In the genomic region with DNA sequence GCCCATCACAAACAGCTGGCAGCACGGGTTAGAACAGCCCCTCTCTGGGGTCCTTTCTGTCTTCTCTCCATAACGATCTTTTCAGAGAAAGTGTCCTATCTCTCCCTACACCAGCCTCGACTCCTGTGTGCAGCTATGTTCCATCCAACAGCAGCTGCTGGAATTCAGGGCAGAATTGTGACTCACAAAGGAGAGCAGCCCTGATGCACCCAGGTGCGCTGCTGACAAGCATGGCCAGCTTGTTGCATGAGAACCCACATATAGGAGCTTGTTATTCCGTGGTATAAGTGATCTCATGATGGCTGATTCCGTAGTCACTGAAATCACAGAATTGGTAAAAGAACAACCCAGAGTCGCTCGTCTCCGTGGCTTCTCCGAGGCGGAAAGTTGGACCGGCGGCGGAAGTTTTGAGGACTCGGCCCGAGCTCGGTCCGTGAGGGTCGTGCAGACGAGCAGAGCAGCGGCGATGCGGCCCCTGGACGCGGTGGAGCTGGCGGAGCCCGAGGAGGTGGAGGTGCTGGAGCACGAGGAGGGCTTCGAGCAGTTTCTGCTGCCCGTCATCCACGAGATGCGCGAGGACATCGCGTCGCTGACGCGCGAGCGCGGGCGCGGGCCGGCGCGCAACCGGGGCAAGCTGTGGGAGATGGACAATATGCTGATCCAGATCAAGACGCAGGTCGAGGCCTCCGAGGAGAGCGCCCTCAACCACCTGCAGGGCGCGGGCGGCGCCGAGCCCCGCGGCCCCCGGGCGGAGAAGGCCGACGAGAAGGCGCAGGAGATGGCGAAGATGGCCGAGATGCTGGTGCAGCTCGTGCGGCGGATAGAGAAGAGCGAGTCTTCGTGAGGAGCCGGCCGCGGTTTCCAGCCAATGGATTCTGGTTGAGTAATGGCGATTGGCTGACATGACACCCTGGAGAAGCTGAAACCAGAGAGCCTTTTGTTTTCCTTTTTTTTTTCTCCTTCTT, we compare ENCODE assay signal across 10 mouse cellular contexts. TPM values are rescaled to one million over a fixed set of nuclear protein-coding genes. Genes with fewer than 3 reads are reported as not detected.
A peak's percentile ranks its signal among the peaks of the same experiment; 100 is the strongest.
DNase-seq lines count a peak whose midpoint lies in the region; ATAC-seq and TF ChIP-seq lines count a peak whose summit lies in the region.
"Not testable (repeated sequence)": the region's sequence is repeated elsewhere in the genome, so short reads cannot be mapped to it uniquely, and the experiment has no call there.
"Had no signal": no experiment of that assay in that cellular context is flagged by ENCODE, and none has a peak within 500 bp of the region (broad histone marks: within the 10 kb centered on the region; RNA-seq: fewer than 3 reads in every experiment).

No protein-coding gene starts in this region.

- H3K27me3 ChIP-seq in embryonic facial prominence, embryonic 10.5 days (replicated peaks; ENCODE audit: low read depth, poor library complexity, severe bottlenecking), result peaks cover 83% of the 10 kb centered on the region
- peaks cover 68% of the 10 kb centered on the region for H3K27me3 ChIP-seq in hindbrain, embryonic 13.5 days
- peaks cover 24% of the 10 kb centered on the region for H3K27me3 ChIP-seq in lung, embryonic 14.5 days (ENCODE audit: insufficient read depth, low read length)
- peaks cover 37% of the 10 kb centered on the region for H3K27me3 ChIP-seq in neural tube, embryonic 12.5 days (replicated peaks)

- DNase-seq in adrenal gland, postnatal 14 days, result peak; percentile 24
- peak; percentile 49 for DNase-seq in embryonic facial prominence, embryonic 10.5 days (ENCODE audit: low spot score)
- DNase-seq in gastrocnemius, adult 2 months; layer of hippocampus, adult 2 months (ENCODE audit: low spot score in 2 of 2): not testable (repeated sequence)
- DNase-seq in lung, embryonic 14.5 days, result peak; percentile 35
- peak; percentile 32 for DNase-seq in thymus, postnatal 14 days

- intact Hi-C loops in gastrocnemius, adult 2 months (cut with DNase I), result loop anchor here (2.0 kb wide), 1 partner anchor 73 kb away; no protein-coding TSS in a partner anchor

- H3K27ac ChIP-seq in embryonic facial prominence, embryonic 10.5 days (replicated peaks); gastrocnemius, adult 2 months; hindbrain, embryonic 13.5 days; layer of hippocampus, adult 2 months; lung, embryonic 14.5 days (ENCODE audit: low read depth); neural tube, embryonic 12.5 days: not testable (repeated sequence)

- not testable (repeated sequence) for H3K9me3 ChIP-seq in embryonic facial prominence, embryonic 10.5 days; hindbrain, embryonic 13.5 days; lung, embryonic 14.5 days (ENCODE audit: low read depth, low read length); neural tube, embryonic 12.5 days

- 3% methylated on average over 74 of the region's 74 CpGs for WGBS in embryonic facial prominence, embryonic 10.5 days
- WGBS in hindbrain, embryonic 13.5 days, result 3% methylated on average over 74 of the region's 74 CpGs
- WGBS in lung, embryonic 14.5 days, result 2% methylated on average over 71 of the region's 74 CpGs
- 3% methylated on average over 74 of the region's 74 CpGs for WGBS in neural tube, embryonic 12.5 days

- ATAC-seq in hindbrain, embryonic 13.5 days (ENCODE audit: low FRiP score); lung, embryonic 14.5 days (ENCODE audit: insufficient read depth); neural tube, embryonic 12.5 days (ENCODE audit: low FRiP score, low read depth): not testable (repeated sequence)

- not testable (repeated sequence) for TF ChIP-seq CTCF in gastrocnemius, adult 2 months (IDR thresholded peaks at IDR 0.05); layer of hippocampus, adult 2 months (conservative IDR thresholded peaks at IDR 0.05); lung, embryonic 14.5 days (IDR thresholded peaks at IDR 0.05; ENCODE audit: low read depth)

- H3K9ac ChIP-seq in hindbrain, embryonic 13.5 days, result peak overlapping the region; percentile 59
- H3K9ac ChIP-seq in lung, embryonic 14.5 days; neural tube, embryonic 12.5 days: not testable (repeated sequence)

- not testable (repeated sequence) for H3K36me3 ChIP-seq in embryonic facial prominence, embryonic 10.5 days (replicated peaks); hindbrain, embryonic 13.5 days; lung, embryonic 14.5 days (ENCODE audit: insufficient read depth); neural tube, embryonic 12.5 days

- peak overlapping the region; percentile 62 for H3K4me2 ChIP-seq in hindbrain, embryonic 13.5 days
- H3K4me2 ChIP-seq in lung, embryonic 14.5 days, result peak overlapping the region; percentile 68
- peak overlapping the region; percentile 60 for H3K4me2 ChIP-seq in neural tube, embryonic 12.5 days (replicated peaks)

- H3K4me3 ChIP-seq in embryonic facial prominence, embryonic 10.5 days, result peak overlapping the region; percentile 55
- H3K4me3 ChIP-seq in gastrocnemius, adult 2 months, result peak overlapping the region; percentile 54
- H3K4me3 ChIP-seq in hindbrain, embryonic 13.5 days, result peak overlapping the region; percentile 38
- peak overlapping the region; percentile 24; the same call in 1 of the 2 replicates for H3K4me3 ChIP-seq in layer of hippocampus, adult 2 months
- H3K4me3 ChIP-seq in lung, embryonic 14.5 days (ENCODE audit: low read depth, low read length), result peak overlapping the region; percentile 34
- H3K4me3 ChIP-seq in neural tube, embryonic 12.5 days, result peak overlapping the region; percentile 30

- H3K4me1 ChIP-seq in embryonic facial prominence, embryonic 10.5 days; hindbrain, embryonic 13.5 days (replicated peaks); lung, embryonic 14.5 days (ENCODE audit: insufficient read depth); neural tube, embryonic 12.5 days: not testable (repeated sequence)

RNA-seq across cellular contexts. Expression of gene Guca1a, which starts 9.8 kb away (rescaled TPM):
- total RNA-seq in adrenal gland, postnatal 14 days (2021), result 1.1 TPM in 2 replicates
- 0.41 and 0.81 TPM in 2 replicates for polyA plus RNA-seq in embryonic facial prominence, embryonic 10.5 days (2016; fragmentation: Nextera tagmentation; extraction: Ambion mirVana)
- not detected for total RNA-seq in gastrocnemius, adult 2 months (2021)
- 0.61 and 0.65 TPM in 2 replicates for polyA plus RNA-seq in hindbrain, embryonic 13.5 days (2015; fragmentation: Nextera tagmentation; extraction: Ambion mirVana)
- under 1 TPM; 0.44 to 0.71 TPM for total RNA-seq in layer of hippocampus, adult 2 months (2021)
- 1.6 and 1.7 TPM in 2 replicates for polyA plus RNA-seq in lung, embryonic 14.5 days (2014; fragmentation: Nextera tagmentation; extraction: Ambion mirVana)
- polyA plus RNA-seq in neural tube, embryonic 12.5 days (2016; fragmentation: Nextera tagmentation; extraction: Ambion mirVana), result 0.95 and 1.1 TPM in 2 replicates

RNA-seq across cellular contexts. Expression of gene Guca1b, which starts 25.0 kb away (rescaled TPM):
- total RNA-seq in adrenal gland, postnatal 14 days (2021), result 0.79 and 1.0 TPM in 2 replicates
- polyA plus RNA-seq in embryonic facial prominence, embryonic 10.5 days (2016; fragmentation: Nextera tagmentation; extraction: Ambion mirVana), result 1.2 and 1.7 TPM in 2 replicates
- total RNA-seq in gastrocnemius, adult 2 months (2021), result under 1 TPM; 0.54 to 0.78 TPM
- 0.83 and 0.84 TPM in 2 replicates for polyA plus RNA-seq in hindbrain, embryonic 13.5 days (2015; fragmentation: Nextera tagmentation; extraction: Ambion mirVana)
- 1 to 10 TPM; 1.7 to 2.2 TPM for total RNA-seq in layer of hippocampus, adult 2 months (2021)
- polyA plus RNA-seq in lung, embryonic 14.5 days (2014; fragmentation: Nextera tagmentation; extraction: Ambion mirVana), result 0.41 and 0.49 TPM in 2 replicates
- 0.75 and 0.85 TPM in 2 replicates for polyA plus RNA-seq in neural tube, embryonic 12.5 days (2016; fragmentation: Nextera tagmentation; extraction: Ambion mirVana)

RNA-seq across cellular contexts. Expression of gene AI661453, which starts 26.2 kb away (rescaled TPM):
- total RNA-seq in adrenal gland, postnatal 14 days (2021), result 1.4 and 1.7 TPM in 2 replicates
- 0.27 and 0.36 TPM in 2 replicates for polyA plus RNA-seq in embryonic facial prominence, embryonic 10.5 days (2016; fragmentation: Nextera tagmentation; extraction: Ambion mirVana)
- under 1 TPM; 0.23 to 0.45 TPM for total RNA-seq in gastrocnemius, adult 2 months (2021)
- polyA plus RNA-seq in hindbrain, embryonic 13.5 days (2015; fragmentation: Nextera tagmentation; extraction: Ambion mirVana), result 0.22 and 0.34 TPM in 2 replicates
- total RNA-seq in layer of hippocampus, adult 2 months (2021), result under 1 TPM; 0.44 to 0.74 TPM
- polyA plus RNA-seq in lung, embryonic 14.5 days (2014; fragmentation: Nextera tagmentation; extraction: Ambion mirVana), result 2.4 TPM in 2 replicates
- 0.14 and 0.32 TPM in 2 replicates for polyA plus RNA-seq in neural tube, embryonic 12.5 days (2016; fragmentation: Nextera tagmentation; extraction: Ambion mirVana)
- total RNA-seq: MEL had no signal

RNA-seq across cellular contexts. Expression of gene 1700001C19Rik, which starts 27.0 kb away (rescaled TPM):
- total RNA-seq in adrenal gland, postnatal 14 days (2021), result 0.82 TPM in 1 of 2 replicates, not detected in the other
- polyA plus RNA-seq in embryonic facial prominence, embryonic 10.5 days (2016; fragmentation: Nextera tagmentation; extraction: Ambion mirVana), result 0.25 TPM in 1 of 2 replicates, not detected in the other
- total RNA-seq in gastrocnemius, adult 2 months (2021), result not detected
- polyA plus RNA-seq in hindbrain, embryonic 13.5 days (2015; fragmentation: Nextera tagmentation; extraction: Ambion mirVana), result 0.34 and 0.79 TPM in 2 replicates
- total RNA-seq in layer of hippocampus, adult 2 months (2021), result not detected
- 0.13 TPM in 1 of 2 replicates, not detected in the other for polyA plus RNA-seq in lung, embryonic 14.5 days (2014; fragmentation: Nextera tagmentation; extraction: Ambion mirVana)
- 0.37 and 0.68 TPM in 2 replicates for polyA plus RNA-seq in neural tube, embryonic 12.5 days (2016; fragmentation: Nextera tagmentation; extraction: Ambion mirVana)
- total RNA-seq: gastrocnemius, postnatal 10 days; MEL had no signal

RNA-seq across cellular contexts. Expression of gene Mrps10, which starts 41.5 kb away (rescaled TPM):
- 45.8 and 49.4 TPM in 2 replicates for total RNA-seq in adrenal gland, postnatal 14 days (2021)
- polyA plus RNA-seq in embryonic facial prominence, embryonic 10.5 days (2016; fragmentation: Nextera tagmentation; extraction: Ambion mirVana), result 90.0 and 96.0 TPM in 2 replicates
- total RNA-seq in gastrocnemius, adult 2 months (2021), result 10 to 100 TPM; 31.5 to 33.2 TPM
- polyA plus RNA-seq in hindbrain, embryonic 13.5 days (2015; fragmentation: Nextera tagmentation; extraction: Ambion mirVana), result 70.6 and 75.7 TPM in 2 replicates
- 10 to 100 TPM; 28.3 to 30.1 TPM for total RNA-seq in layer of hippocampus, adult 2 months (2021)
- 84.1 and 86.9 TPM in 2 replicates for polyA plus RNA-seq in lung, embryonic 14.5 days (2014; fragmentation: Nextera tagmentation; extraction: Ambion mirVana)
- 75.3 and 78.5 TPM in 2 replicates for polyA plus RNA-seq in neural tube, embryonic 12.5 days (2016; fragmentation: Nextera tagmentation; extraction: Ambion mirVana)
